Mouse (Mus musculus): ENCODE data around the gene Ccdc125.

Gene Ccdc125

GRCm38 (mm10) chr13:100715467-100715866 lies 46.0 kb downstream of the Ccdc125 start:
- no peak for DNase-seq (ENCODE audit: low read depth, low spot score)

GRCm38 (mm10) chr13:100721656-100722055 lies 52.1 kb downstream of the Ccdc125 start:
- DNase-seq (ENCODE audit: low read depth, low spot score): no peak

- DNase-seq (ENCODE audit: low read depth, low spot score): no peak
Observed at GRCm38 (mm10) chr13:100724051-100724754, 54.7 kb downstream of the Ccdc125 start.

GRCm38 (mm10) chr13:100725194-100725593 lies 55.7 kb downstream of the Ccdc125 start:
- DNase-seq (ENCODE audit: low read depth, low spot score): no peak

GRCm38 (mm10) chr13:100728086-100728485 lies 58.6 kb downstream of the Ccdc125 start:
- no peak for DNase-seq (ENCODE audit: low read depth, low spot score)

- peak; percentile 29 for DNase-seq (ENCODE audit: low read depth, low spot score)
Observed at GRCm38 (mm10) chr13:100728530-100728929, 59.0 kb downstream of the Ccdc125 start.

GRCm38 (mm10) chr13:100730153-100730860 lies 60.8 kb downstream of the Ccdc125 start:
- DNase-seq (ENCODE audit: low read depth, low spot score): peak; percentile 31

- peak; percentile 98 for DNase-seq (ENCODE audit: low read depth, low spot score)
Observed at GRCm38 (mm10) chr13:100730861-100731176, 61.3 kb downstream of the Ccdc125 start, which contains the start of gene Cdk7. TSS of gene Cdk7 (minus strand) at chr13:100730939.

GRCm38 (mm10) chr13:100731462-100732046 lies 62.0 kb downstream of the Ccdc125 start:
- peak; percentile 45 for DNase-seq (ENCODE audit: low read depth, low spot score)

GRCm38 (mm10) chr13:100732756-100733155 lies 63.2 kb downstream of the Ccdc125 start:
- no peak for DNase-seq (ENCODE audit: low read depth, low spot score)

GRCm38 (mm10) chr13:100742831-100743230 lies 73.3 kb downstream of the Ccdc125 start:
- DNase-seq (ENCODE audit: low read depth, low spot score): no peak

- DNase-seq (ENCODE audit: low read depth, low spot score): no peak
Observed at GRCm38 (mm10) chr13:100743346-100744035, 74.0 kb downstream of the Ccdc125 start.

GRCm38 (mm10) chr13:100744036-100744744 lies 74.7 kb downstream of the Ccdc125 start, which contains the start of gene Mrps36:
TSS of gene Mrps36 (minus strand) at chr13:100744659.
- peak; percentile 97 for DNase-seq (ENCODE audit: low read depth, low spot score)

GRCm38 (mm10) chr13:100746090-100746489 lies 76.6 kb downstream of the Ccdc125 start:
- DNase-seq (ENCODE audit: low read depth, low spot score): no peak
